Mouse (Mus musculus) hindbrain, embryonic 15.5 days (tissue): ENCODE data around the gene Olfr1368. TPM values are rescaled to one million over a fixed set of nuclear protein-coding genes. Genes with fewer than 3 reads are reported as not detected.
A peak's percentile ranks its signal among the peaks of the same experiment; 100 is the strongest.

Experiments
- ATAC-seq: fragments of 200-750 bp; cut with Nextera tagmentation; 2 replicates; pipeline ENCODE4 v1.8.0; 2017; ENCODE audit warnings: low read depth, moderate number of reproducible peaks, moderate TSS enrichment; ENCODE audit not compliant: low FRiP score
- H3K27ac ChIP-seq: fragments of 300-500 bp; sonication (generic); replicated peaks from 2 replicates; pipeline ENCODE4 v1.5.1; 2015; ENCODE audit warnings: mild to moderate bottlenecking, inconsistent platforms
- H3K27me3 ChIP-seq: fragments of 300-500 bp; sonication (generic); 2 replicates; pipeline ENCODE4 v1.6.1; 2015; ENCODE audit warnings: control low read depth, inconsistent platforms
- H3K36me3 ChIP-seq: fragments of 300-500 bp; sonication (generic); 2 replicates; pipeline ENCODE4 v1.6.1; 2015; ENCODE audit warnings: control low read depth, inconsistent platforms
- H3K4me1 ChIP-seq: fragments of 300-500 bp; sonication (generic); replicated peaks from 2 replicates; pipeline ENCODE4 v1.6.1; 2015; ENCODE audit warnings: control low read depth, inconsistent platforms
- H3K4me2 ChIP-seq: fragments of 300-500 bp; sonication (generic); 2 replicates; pipeline ENCODE4 v1.6.1; 2015; ENCODE audit warnings: moderate library complexity, mild to moderate bottlenecking, inconsistent platforms
- H3K4me3 ChIP-seq: fragments of 300-500 bp; sonication (generic); 2 replicates; pipeline ENCODE4 v1.5.1; 2015; ENCODE audit warnings: mild to moderate bottlenecking, inconsistent platforms
- H3K9ac ChIP-seq: fragments of 300-500 bp; sonication (generic); 2 replicates; pipeline ENCODE4 v1.6.1; 2015; ENCODE audit warnings: inconsistent platforms
- H3K9me3 ChIP-seq: fragments of 300-500 bp; sonication (generic); 2 replicates; pipeline ENCODE4 v1.6.1; 2016; ENCODE audit warnings: control low read depth, inconsistent platforms
- WGBS: fragments of 180-500 bp; shearing (Covaris S2); methylation state at CpG from one replicate; pipeline ENCODE4 v1.1.7; 2015; 5-methylcytosine and 5-hydroxymethylcytosine counted together
- polyA plus RNA-seq: library from polyadenylated mRNA; unstranded; fragments of >200 nt; fragmentation: Nextera tagmentation; extraction: Ambion mirVana; gene quantifications from 2 replicates; pipeline ENCODE4 v1.2.1, GENCODE M21; 2015

Gene Olfr1368
- polyA plus RNA-seq: not detected in 2 replicates

- no peak for ATAC-seq
- no peaks in the 10 kb centered on the region for H3K4me1 ChIP-seq
- no peak within 1 kb of the TSS for H3K4me3 ChIP-seq
- H3K9ac ChIP-seq: no peak within 1 kb of the TSS
- no peak within 1 kb of the TSS for H3K4me2 ChIP-seq
- WGBS: 81% methylated on average over 4 of the region's 4 CpGs
- H3K27ac ChIP-seq: no peak within 1 kb of the TSS
- H3K36me3 ChIP-seq: no peaks in the 10 kb centered on the region
- H3K9me3 ChIP-seq: no peaks in the 10 kb centered on the region
- no peaks in the 10 kb centered on the region for H3K27me3 ChIP-seq
Observed at GRCm38 (mm10) chr13:21145767-21146166, at the start of gene Olfr1368. Gene Olfr1368 (minus strand): TSS chr13:21145867.

DNA sequence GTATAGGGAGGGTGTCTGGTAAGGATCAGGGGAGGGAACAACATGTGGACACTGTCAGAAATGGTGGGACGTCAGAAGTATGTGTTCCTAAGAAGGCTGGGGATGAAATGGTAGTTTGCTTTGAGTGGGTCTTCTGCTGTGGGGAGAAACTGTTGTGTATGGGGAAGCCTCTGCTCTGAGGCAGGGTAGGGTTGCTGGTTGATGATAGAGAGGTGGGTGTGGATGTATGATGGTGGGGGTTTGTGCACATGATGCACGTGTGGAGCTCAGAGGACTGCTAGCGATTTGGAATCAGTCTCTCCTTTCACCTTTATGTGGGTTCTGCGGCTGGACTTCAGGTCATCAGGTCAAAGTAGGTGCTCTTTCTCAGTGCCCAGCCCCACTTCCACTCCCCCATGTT, 39.9 kb upstream of the Olfr1368 start:
- Histone ChIP-seq H3K27ac (no peak overlapping the region), H3K9me3 (no peaks in the 10 kb centered on the region), H3K36me3 (peaks cover 65% of the 10 kb centered on the region), H3K27me3 (no peaks in the 10 kb centered on the region), H3K4me3 (no peak overlapping the region), H3K4me2 (no peak overlapping the region), H3K4me1 (peaks cover 23% of the 10 kb centered on the region), H3K9ac (no peak overlapping the region)
- WGBS: 90% methylated on average over 4 of the region's 4 CpGs
- no peak for ATAC-seq

DNA sequence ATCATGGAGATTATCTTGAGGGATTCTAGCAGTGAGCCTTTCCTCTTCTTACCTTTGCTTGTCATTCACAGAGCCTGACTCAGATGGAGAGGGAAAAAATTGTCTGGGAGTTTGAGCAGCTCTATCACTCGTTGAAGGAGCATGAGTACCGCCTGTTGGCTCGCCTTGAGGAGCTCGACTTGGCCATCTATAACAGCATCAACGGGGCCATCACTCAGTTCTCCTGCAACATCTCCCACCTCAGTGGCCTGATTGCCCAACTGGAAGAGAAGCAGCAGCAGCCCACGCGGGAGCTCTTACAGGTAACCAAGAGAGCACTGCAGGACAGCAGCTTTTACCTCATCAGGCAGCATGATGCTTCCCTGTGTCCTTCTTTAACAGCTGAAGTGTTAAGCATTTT, 38.0 kb upstream of the Olfr1368 start:
- H3K4me2 ChIP-seq: no peak overlapping the region
- 96% methylated on average over 7 of the region's 7 CpGs for WGBS
- H3K27me3 ChIP-seq: no peaks in the 10 kb centered on the region
- no peak overlapping the region for H3K9ac ChIP-seq
- H3K27ac ChIP-seq: no peak overlapping the region
- peaks cover 31% of the 10 kb centered on the region for H3K4me1 ChIP-seq
- no peak overlapping the region for H3K4me3 ChIP-seq
- H3K36me3 ChIP-seq: peaks cover 46% of the 10 kb centered on the region
- H3K9me3 ChIP-seq: no peaks in the 10 kb centered on the region
- no peak for ATAC-seq

GRCm38 (mm10) chr13:21183066-21183465, 37.4 kb upstream of the Olfr1368 start:
- H3K4me3 ChIP-seq: no peak overlapping the region
- no peaks in the 10 kb centered on the region for H3K9me3 ChIP-seq
- WGBS: 94% methylated on average over 6 of the region's 6 CpGs
- H3K4me1 ChIP-seq: peaks cover 32% of the 10 kb centered on the region
- ATAC-seq: no peak
- H3K9ac ChIP-seq: no peak overlapping the region
- no peak overlapping the region for H3K27ac ChIP-seq
- no peaks in the 10 kb centered on the region for H3K27me3 ChIP-seq
- H3K4me2 ChIP-seq: no peak overlapping the region
- peaks cover 40% of the 10 kb centered on the region for H3K36me3 ChIP-seq

DNA sequence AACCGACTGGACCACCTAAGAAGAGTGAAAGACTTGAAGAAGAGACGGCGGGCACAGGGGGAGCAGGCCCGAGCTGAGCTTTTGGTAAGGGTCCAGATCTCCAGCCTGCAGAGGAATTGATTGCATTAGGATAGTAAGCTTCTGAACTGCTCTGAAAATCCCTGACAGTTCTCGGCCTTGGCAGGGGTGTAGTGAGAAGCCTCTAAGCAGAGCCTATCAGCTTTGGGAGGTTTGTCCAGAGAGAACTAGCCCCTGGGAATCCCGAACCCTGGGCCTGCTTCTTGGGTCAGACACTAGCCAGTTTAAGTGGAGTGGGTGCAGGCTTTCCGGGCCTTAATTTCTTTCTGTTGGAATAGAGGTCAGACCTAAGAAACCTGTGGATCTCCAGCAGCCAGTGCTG, 36.3 kb upstream of the Olfr1368 start:
- Histone ChIP-seq H3K9me3 (no peaks in the 10 kb centered on the region), H3K4me2 (peak overlapping the region; percentile 89), H3K4me1 (peaks cover 32% of the 10 kb centered on the region), H3K27ac (no peak overlapping the region), H3K36me3 (peaks cover 30% of the 10 kb centered on the region), H3K9ac (peak overlapping the region; percentile 84; the same call in 1 of the 2 replicates), H3K27me3 (no peaks in the 10 kb centered on the region), H3K4me3 (peak overlapping the region; percentile 93)
- ATAC-seq: no peak
- 73% methylated on average over 7 of the region's 7 CpGs for WGBS

DNA sequence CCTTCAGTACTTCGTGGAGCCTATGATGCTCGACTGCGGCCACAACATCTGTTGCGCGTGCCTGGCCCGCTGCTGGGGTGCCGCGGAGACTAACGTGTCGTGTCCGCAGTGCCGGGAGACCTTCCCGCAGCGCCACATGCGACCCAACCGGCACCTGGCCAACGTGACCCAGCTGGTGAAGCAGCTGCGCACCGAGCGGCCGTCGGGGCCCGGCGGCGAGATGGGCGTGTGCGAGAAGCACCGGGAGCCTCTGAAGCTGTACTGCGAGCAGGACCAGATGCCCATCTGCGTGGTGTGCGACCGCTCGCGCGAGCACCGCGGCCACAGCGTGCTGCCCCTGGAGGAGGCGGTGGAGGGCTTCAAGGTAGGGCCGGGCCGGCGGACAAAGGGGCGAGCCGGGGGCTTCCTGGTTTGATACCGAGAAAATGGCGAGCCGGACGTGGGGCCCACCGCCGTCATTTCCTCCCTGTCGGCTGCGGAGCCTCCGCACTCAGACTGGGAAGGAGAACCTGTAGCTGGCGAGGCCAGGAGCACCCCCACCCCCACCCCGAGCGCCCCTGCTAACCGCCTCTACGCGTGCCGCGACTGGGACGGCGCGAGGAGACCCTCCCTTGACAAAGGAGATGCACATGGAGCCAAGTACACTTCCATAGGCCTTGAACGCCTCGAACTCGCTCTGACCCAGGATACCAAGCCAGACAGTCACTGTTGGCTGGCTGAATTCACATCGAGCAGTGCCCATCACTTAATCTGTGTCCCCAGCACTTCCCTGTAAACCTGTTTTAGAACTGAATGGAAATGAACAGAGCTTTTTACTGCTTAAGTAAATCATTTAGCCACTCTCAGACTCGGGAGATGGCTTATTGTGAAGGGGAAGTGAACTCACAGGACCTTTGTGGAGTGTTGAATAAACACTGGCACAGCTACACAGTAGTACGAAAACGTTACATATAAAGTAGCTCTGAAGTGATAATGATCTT, 35.2 kb upstream of the Olfr1368 start:
- H3K36me3 ChIP-seq: peaks cover 19% of the 10 kb centered on the region
- H3K27me3 ChIP-seq: no peaks in the 10 kb centered on the region
- H3K4me3 ChIP-seq: peak overlapping the region; percentile 93
- H3K9me3 ChIP-seq: no peaks in the 10 kb centered on the region
- WGBS: under 1% methylated on average over 67 of the region's 71 CpGs
- H3K4me2 ChIP-seq: peak overlapping the region; percentile 89
- H3K4me1 ChIP-seq: peaks cover 32% of the 10 kb centered on the region
- H3K9ac ChIP-seq: peak overlapping the region; percentile 84
- H3K27ac ChIP-seq: peak overlapping the region; percentile 97
- ATAC-seq: peak; percentile 50

DNA sequence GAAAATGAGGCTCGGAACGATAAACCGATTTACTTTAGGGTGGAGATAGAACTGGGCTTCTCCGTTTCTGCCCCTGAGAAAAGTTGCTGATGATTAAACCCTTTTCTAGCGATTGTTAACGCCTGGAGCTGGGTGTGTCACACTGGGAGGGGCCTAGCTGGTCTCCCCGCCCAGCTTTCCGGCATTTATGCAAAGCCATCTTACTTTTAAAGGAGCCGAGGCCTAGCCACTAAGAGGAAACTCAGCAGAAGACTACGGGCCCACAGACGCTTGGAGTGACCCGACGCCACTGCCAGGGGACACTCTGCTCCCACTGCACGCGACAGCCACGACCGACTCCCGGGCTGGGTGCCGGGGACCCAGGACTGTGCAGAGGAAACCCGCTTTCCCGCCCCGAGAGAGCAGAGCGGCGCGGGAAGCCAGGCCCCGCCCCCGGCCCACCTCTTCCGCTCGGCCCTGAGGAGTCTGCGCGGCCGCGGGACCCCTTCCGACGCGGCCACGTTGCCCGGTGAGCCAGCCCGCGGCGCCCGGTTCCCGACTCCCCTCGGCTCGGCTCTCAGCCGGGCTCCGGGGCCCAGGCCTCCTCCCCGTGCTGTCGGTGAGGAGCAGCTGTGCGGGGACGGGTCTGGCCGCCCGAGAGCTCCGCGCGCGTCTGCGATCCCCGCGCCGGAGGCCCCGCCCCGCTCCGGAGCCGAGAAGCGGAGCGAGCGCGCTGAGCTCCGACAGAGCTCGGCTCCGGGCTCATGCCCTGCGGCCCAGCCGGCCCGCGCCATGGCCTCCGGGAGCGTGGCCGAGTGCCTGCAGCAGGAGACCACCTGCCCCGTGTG, 34.3 kb upstream of the Olfr1368 start:
- peak overlapping the region; percentile 89 for H3K4me2 ChIP-seq
- ATAC-seq: peak; percentile 96
- H3K27me3 ChIP-seq: no peaks in the 10 kb centered on the region
- no peaks in the 10 kb centered on the region for H3K9me3 ChIP-seq
- H3K9ac ChIP-seq: peak overlapping the region; percentile 84
- peaks cover 32% of the 10 kb centered on the region for H3K4me1 ChIP-seq
- peaks cover 17% of the 10 kb centered on the region for H3K36me3 ChIP-seq
- H3K4me3 ChIP-seq: peak overlapping the region; percentile 93
- WGBS: under 1% methylated on average over 76 of the region's 80 CpGs
- H3K27ac ChIP-seq: peak overlapping the region; percentile 97

- peaks cover 14% of the 10 kb centered on the region for H3K36me3 ChIP-seq
- H3K9ac ChIP-seq: peak within 1 kb of the TSS; percentile 84
- H3K27me3 ChIP-seq: no peaks in the 10 kb centered on the region
- peak within 1 kb of the TSS; percentile 89 for H3K4me2 ChIP-seq
- no peaks in the 10 kb centered on the region for H3K9me3 ChIP-seq
- peak within 1 kb of the TSS; percentile 97 for H3K27ac ChIP-seq
- peak within 1 kb of the TSS; percentile 93 for H3K4me3 ChIP-seq
- peaks cover 32% of the 10 kb centered on the region for H3K4me1 ChIP-seq
- ATAC-seq: peak; percentile 28
- 0% methylated on average over 15 of the region's 15 CpGs for WGBS
Observed at GRCm38 (mm10) chr13:21179367-21179723, 33.7 kb upstream of the Olfr1368 start, which contains the start of gene Trim27. Gene Trim27 (plus strand): TSS chr13:21179445.

GRCm38 (mm10) chr13:21178364-21178763, 32.7 kb upstream of the Olfr1368 start:
- WGBS: 91% methylated on average over 5 of the region's 5 CpGs

DNA sequence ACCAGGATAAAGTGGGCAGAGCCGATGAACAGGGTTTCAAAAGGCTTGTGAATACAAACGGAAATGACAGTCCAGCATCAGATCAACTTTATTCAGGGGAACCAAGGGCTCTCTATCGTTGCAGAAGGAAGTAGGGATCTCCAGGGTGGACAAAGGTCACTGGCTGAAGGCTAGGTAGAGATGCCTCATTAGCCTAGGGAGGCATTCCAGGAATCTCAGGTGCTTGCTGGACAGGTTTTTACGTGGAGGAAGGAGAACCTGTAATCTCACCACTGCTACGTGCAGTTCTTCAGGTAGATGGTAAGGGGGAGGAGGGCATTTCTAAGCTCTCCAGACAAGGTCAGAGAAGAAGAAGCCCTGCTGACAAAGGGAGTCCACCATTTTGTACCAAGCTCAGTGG, 32.0 kb upstream of the Olfr1368 start:
- peaks cover 32% of the 10 kb centered on the region for H3K4me1 ChIP-seq
- no peaks in the 10 kb centered on the region for H3K27me3 ChIP-seq
- H3K9me3 ChIP-seq: no peaks in the 10 kb centered on the region
- no peak overlapping the region for H3K9ac ChIP-seq
- 74% methylated on average over 5 of the region's 5 CpGs for WGBS
- H3K4me3 ChIP-seq: no peak overlapping the region
- no peak overlapping the region for H3K4me2 ChIP-seq
- no peak for ATAC-seq
- H3K27ac ChIP-seq: no peak overlapping the region
- peaks cover 4% of the 10 kb centered on the region; the same call in 1 of the 2 replicates for H3K36me3 ChIP-seq

More at GRCm38 (mm10) chr13:21178364-21178763, 32.7 kb upstream of the Olfr1368 start:
- no peaks in the 10 kb centered on the region for H3K9me3 ChIP-seq
- H3K4me3 ChIP-seq: no peak overlapping the region
- peaks cover 34% of the 10 kb centered on the region for H3K4me1 ChIP-seq
- no peak for ATAC-seq
- H3K9ac ChIP-seq: no peak overlapping the region
- peaks cover 5% of the 10 kb centered on the region; the same call in 1 of the 2 replicates for H3K36me3 ChIP-seq
- no peak overlapping the region for H3K4me2 ChIP-seq
- no peaks in the 10 kb centered on the region for H3K27me3 ChIP-seq
- no peak overlapping the region for H3K27ac ChIP-seq

- ATAC-seq: no peak
- 67% methylated on average over 11 of the region's 11 CpGs for WGBS
- Histone ChIP-seq H3K4me3 (no peak overlapping the region), H3K4me2 (no peak overlapping the region), H3K27me3 (no peaks in the 10 kb centered on the region), H3K9me3 (no peaks in the 10 kb centered on the region), H3K36me3 (no peaks in the 10 kb centered on the region), H3K4me1 (peaks cover 23% of the 10 kb centered on the region), H3K9ac (no peak overlapping the region), H3K27ac (no peak overlapping the region)
Observed at GRCm38 (mm10) chr13:21176733-21177132, 31.1 kb upstream of the Olfr1368 start.
